Mouse (Mus musculus): ENCODE measurements around the gene Vav3. TPM values are rescaled to one million over a fixed set of nuclear protein-coding genes. Genes with fewer than 3 reads are reported as not detected.

Gene Vav3
- polyA plus RNA-seq, 1 experiment from 2014 or later, result 4.4 TPM

- Histone ChIP-seq H3K9ac (replicated peaks) (no peak overlapping the region), H3K27me3 (ENCODE audit: insufficient read depth, low read length) (no peaks in the 10 kb centered on the region), H3K4me3 (ENCODE audit: low read depth, low read length) (no peak overlapping the region), H3K9me3 (ENCODE audit: low read length) (no peaks in the 10 kb centered on the region), H3K4me2 (ENCODE audit: low read depth, low read length) (no peak overlapping the region), H3K36me3 (replicated peaks; ENCODE audit: insufficient read depth, low read length) (0 out of 2 replicates have a peak, but pooled peaks cover 5% of the 10 kb centered on the region), H3K27ac (ENCODE audit: low read depth) (no peak overlapping the region), H3K4me1 (ENCODE audit: insufficient read depth) (no peaks in the 10 kb centered on the region)
- 73% methylated on average over 4 of the region's 4 CpGs for WGBS (ENCODE audit: insufficient replicate concordance)
- DNase-seq, result no peak
- ATAC-seq, result no peak
- TF ChIP-seq CTCF (IDR thresholded peaks at IDR 0.05; ENCODE audit: low read depth) (no peak), EP300 (IDR thresholded peaks at IDR 0.05; ENCODE audit: low read depth) (no peak)
These were observed 188.2 kb downstream of the Vav3 start for GRCm38 (mm10) chr3:109528688-109529087.

GRCm38 (mm10) chr3:109537686-109538085 lies 197.2 kb downstream of the Vav3 start:
- TF ChIP-seq CTCF (IDR thresholded peaks at IDR 0.05; ENCODE audit: low read depth), result no peak
- TF ChIP-seq EP300 (IDR thresholded peaks at IDR 0.05; ENCODE audit: low read depth), result no peak
- H3K27ac ChIP-seq (ENCODE audit: low read depth), result no peak overlapping the region
- no peaks in the 10 kb centered on the region for H3K36me3 ChIP-seq (replicated peaks; ENCODE audit: insufficient read depth, low read length)
- H3K4me3 ChIP-seq (ENCODE audit: low read depth, low read length), result no peak overlapping the region
- H3K27me3 ChIP-seq (ENCODE audit: insufficient read depth, low read length), result no peaks in the 10 kb centered on the region
- 72% methylated on average over 3 of the region's 3 CpGs for WGBS (ENCODE audit: insufficient replicate concordance)
- H3K4me2 ChIP-seq (ENCODE audit: low read depth, low read length), result no peak overlapping the region
- H3K4me1 ChIP-seq (ENCODE audit: insufficient read depth), result no peaks in the 10 kb centered on the region
- no peak for DNase-seq
- H3K9me3 ChIP-seq (ENCODE audit: low read length), result no peaks in the 10 kb centered on the region
- H3K9ac ChIP-seq (replicated peaks), result no peak overlapping the region
- no peak for ATAC-seq

- Histone ChIP-seq H3K9ac (replicated peaks) (no peak overlapping the region), H3K4me2 (ENCODE audit: low read depth, low read length) (no peak overlapping the region), H3K27ac (ENCODE audit: low read depth) (no peak overlapping the region), H3K27me3 (ENCODE audit: insufficient read depth, low read length) (no peaks in the 10 kb centered on the region), H3K36me3 (replicated peaks; ENCODE audit: insufficient read depth, low read length) (no peaks in the 10 kb centered on the region), H3K9me3 (ENCODE audit: low read length) (no peaks in the 10 kb centered on the region), H3K4me3 (ENCODE audit: low read depth, low read length) (no peak overlapping the region), H3K4me1 (ENCODE audit: insufficient read depth) (no peaks in the 10 kb centered on the region)
- ATAC-seq (no peak), DNase-seq (no peak)
- 61% methylated on average over 4 of the region's 4 CpGs for WGBS (ENCODE audit: insufficient replicate concordance)
- TF ChIP-seq CTCF (IDR thresholded peaks at IDR 0.05; ENCODE audit: low read depth), result no peak
- TF ChIP-seq EP300 (IDR thresholded peaks at IDR 0.05; ENCODE audit: low read depth), result no peak
These were observed 199.6 kb downstream of the Vav3 start for GRCm38 (mm10) chr3:109540009-109540408.

GRCm38 (mm10) chr3:109544476-109545221 lies 204.2 kb downstream of the Vav3 start:
- DNase-seq (no peak), ATAC-seq (no peak)
- H3K9me3 ChIP-seq (ENCODE audit: low read length), result no peaks in the 10 kb centered on the region
- no peak overlapping the region for H3K9ac ChIP-seq (replicated peaks)
- no peak overlapping the region for H3K4me3 ChIP-seq (ENCODE audit: low read depth, low read length)
- TF ChIP-seq CTCF (IDR thresholded peaks at IDR 0.05; ENCODE audit: low read depth) (no peak), EP300 (IDR thresholded peaks at IDR 0.05; ENCODE audit: low read depth) (no peak)
- H3K27me3 ChIP-seq (ENCODE audit: insufficient read depth, low read length), result no peaks in the 10 kb centered on the region
- H3K36me3 ChIP-seq (replicated peaks; ENCODE audit: insufficient read depth, low read length), result no peaks in the 10 kb centered on the region
- WGBS (ENCODE audit: insufficient replicate concordance), result 55% methylated on average over 7 of the region's 7 CpGs
- no peak overlapping the region for H3K27ac ChIP-seq (ENCODE audit: low read depth)
- H3K4me1 ChIP-seq (ENCODE audit: insufficient read depth), result no peaks in the 10 kb centered on the region
- H3K4me2 ChIP-seq (ENCODE audit: low read depth, low read length), result no peak overlapping the region

- no peaks in the 10 kb centered on the region for H3K36me3 ChIP-seq (replicated peaks; ENCODE audit: insufficient read depth, low read length)
- H3K27ac ChIP-seq (ENCODE audit: low read depth), result no peak overlapping the region
- TF ChIP-seq CTCF (IDR thresholded peaks at IDR 0.05; ENCODE audit: low read depth) (no peak), EP300 (IDR thresholded peaks at IDR 0.05; ENCODE audit: low read depth) (no peak)
- H3K27me3 ChIP-seq (ENCODE audit: insufficient read depth, low read length), result no peaks in the 10 kb centered on the region
- H3K4me1 ChIP-seq (ENCODE audit: insufficient read depth), result no peaks in the 10 kb centered on the region
- no peak overlapping the region for H3K4me3 ChIP-seq (ENCODE audit: low read depth, low read length)
- ATAC-seq (no peak), DNase-seq (no peak)
- H3K4me2 ChIP-seq (ENCODE audit: low read depth, low read length), result no peak overlapping the region
- 65% methylated on average over 2 of the region's 2 CpGs for WGBS (ENCODE audit: insufficient replicate concordance)
- no peaks in the 10 kb centered on the region for H3K9me3 ChIP-seq (ENCODE audit: low read length)
- H3K9ac ChIP-seq (replicated peaks), result no peak overlapping the region
These were observed 216.9 kb downstream of the Vav3 start for GRCm38 (mm10) chr3:109557329-109557728.

GRCm38 (mm10) chr3:109561295-109561694 lies 220.8 kb downstream of the Vav3 start:
- Histone ChIP-seq H3K9ac (replicated peaks) (no peak overlapping the region), H3K4me1 (ENCODE audit: insufficient read depth) (no peaks in the 10 kb centered on the region), H3K27me3 (ENCODE audit: insufficient read depth, low read length) (no peaks in the 10 kb centered on the region), H3K9me3 (ENCODE audit: low read length) (no peaks in the 10 kb centered on the region), H3K4me3 (ENCODE audit: low read depth, low read length) (no peak overlapping the region), H3K27ac (ENCODE audit: low read depth) (no peak overlapping the region), H3K4me2 (ENCODE audit: low read depth, low read length) (no peak overlapping the region), H3K36me3 (replicated peaks; ENCODE audit: insufficient read depth, low read length) (no peaks in the 10 kb centered on the region)
- no peak for TF ChIP-seq CTCF (IDR thresholded peaks at IDR 0.05; ENCODE audit: low read depth)
- no peak for TF ChIP-seq EP300 (IDR thresholded peaks at IDR 0.05; ENCODE audit: low read depth)
- WGBS (ENCODE audit: insufficient replicate concordance), result 85% methylated on average over 4 of the region's 4 CpGs
- ATAC-seq, result no peak
- DNase-seq, result no peak
